Mouse (Mus musculus) testis, postnatal 10 days (tissue): ENCODE data around the gene Lrfn4.

Experiments used
- DNase-seq: peaks from one replicate; pipeline ENCODE4 v3.0.0; 2021; ENCODE audit warnings: low spot score

Gene Lrfn4

GRCm38 (mm10) chr19:4615151-4616093 is at the start of gene Lrfn4:
Lrfn4 (minus strand) TSS chr19:4615667.
- DNase-seq = peak; percentile 86

DNA sequence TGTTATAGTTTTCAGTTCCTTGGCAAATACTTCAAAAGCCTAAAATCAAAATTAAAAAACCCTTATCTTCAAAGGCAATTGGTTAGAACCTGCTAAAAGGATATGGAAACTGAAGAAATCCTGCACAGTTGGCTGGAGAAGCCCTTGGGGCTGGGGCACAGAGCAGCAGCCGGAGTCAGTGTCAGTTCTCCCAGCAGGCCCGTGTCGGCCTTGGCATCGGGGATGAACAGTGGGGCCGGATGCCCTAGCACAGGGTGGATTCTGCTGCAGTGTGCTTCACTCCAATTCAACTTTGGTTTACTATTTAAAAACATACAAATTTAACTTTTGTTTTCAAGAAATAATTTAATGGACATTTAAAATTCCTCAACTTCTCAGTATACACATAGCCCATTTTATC is 42.7 kb upstream of the Lrfn4 start:
- DNase-seq = no peak

DNA sequence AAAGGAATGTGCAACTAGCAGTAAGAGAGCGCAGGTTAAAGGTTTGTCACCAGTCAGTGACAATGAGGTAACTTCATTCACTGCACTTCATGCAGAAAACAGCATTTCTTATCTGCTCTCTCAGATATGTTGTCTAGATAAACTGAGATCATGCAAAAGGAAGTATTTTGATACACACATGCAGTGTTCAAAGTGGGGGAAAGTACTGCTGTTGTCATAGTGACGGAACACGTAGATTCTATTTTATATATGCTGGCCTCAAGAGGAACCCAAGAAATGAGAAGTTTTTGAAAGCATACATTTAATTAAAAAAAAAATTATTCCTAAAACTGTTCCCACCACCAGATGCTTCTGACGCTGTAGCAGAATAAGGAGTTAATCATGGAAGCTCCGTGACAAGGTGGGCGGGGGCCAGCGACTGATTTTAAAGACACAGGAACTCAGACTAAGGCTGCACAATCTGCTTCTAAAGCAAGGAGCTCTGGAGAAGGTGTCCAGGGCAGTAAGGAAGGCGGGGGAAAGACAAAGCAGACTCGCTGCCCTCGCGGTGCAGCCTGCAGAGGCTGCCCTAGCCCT is 31.5 kb upstream of the Lrfn4 start:
- no peak for DNase-seq

DNA sequence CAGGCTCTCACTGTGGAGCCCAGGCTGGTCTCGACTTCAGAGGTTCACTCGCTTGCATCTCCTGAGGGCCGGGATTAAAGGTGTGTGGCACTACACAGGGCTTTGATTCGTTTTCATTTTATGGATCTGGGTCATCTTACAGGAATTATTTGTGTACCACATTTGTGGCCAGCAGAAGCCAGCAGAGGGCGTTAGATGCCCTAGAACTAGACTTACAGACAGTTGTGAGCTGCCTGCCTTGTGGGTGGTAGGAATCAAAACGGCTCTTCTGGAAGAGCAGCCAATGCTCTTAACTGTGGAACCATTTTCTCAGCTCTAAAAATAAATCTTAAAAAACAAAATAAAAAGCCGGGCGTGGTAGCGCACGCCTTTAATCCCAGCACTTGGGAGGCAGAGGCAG is 28.8 kb upstream of the Lrfn4 start:
- DNase-seq = peak; percentile 50

DNA sequence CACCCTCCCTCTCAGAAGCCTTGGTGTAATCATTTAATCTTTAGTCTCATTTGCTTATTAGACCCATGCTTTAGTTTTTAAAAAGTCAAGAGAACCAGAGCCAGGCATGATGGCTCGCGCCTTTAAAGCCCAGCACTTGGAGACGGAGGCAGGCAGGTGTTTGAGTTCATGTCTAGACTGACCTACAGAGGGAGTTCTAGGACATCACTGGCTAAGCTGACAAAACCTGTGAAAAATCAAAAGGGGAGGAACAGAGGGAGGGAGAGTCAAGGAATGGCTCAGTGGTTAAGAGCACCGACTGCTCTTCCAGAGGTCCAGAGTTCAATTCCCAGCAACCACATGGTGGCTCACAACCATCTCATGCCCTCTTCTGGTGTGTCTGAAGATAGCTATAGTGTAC is 20.5 kb upstream of the Lrfn4 start:
- DNase-seq = no peak

DNA sequence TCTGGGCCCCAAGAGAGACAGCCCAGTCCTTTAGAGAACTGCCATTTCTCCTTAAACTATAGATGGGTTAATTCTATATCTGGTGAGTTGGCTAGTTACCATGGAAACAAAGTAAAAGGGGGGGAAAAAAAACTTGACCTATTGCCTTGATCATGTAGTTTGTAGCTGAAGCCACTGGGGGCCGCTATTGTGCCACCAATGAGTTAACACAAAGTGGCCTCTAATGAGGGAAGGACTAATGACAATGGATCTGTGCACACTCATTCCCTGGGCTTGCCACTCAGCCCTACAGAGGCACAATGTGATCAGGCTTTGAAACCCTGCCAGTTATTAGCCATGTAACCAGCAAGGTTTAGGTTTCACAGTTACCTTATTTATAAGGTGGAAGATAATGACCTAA is 13.4 kb upstream of the Lrfn4 start:
- peak; percentile 82 for DNase-seq

GRCm38 (mm10) chr19:4625829-4626535 is 10.5 kb upstream of the Lrfn4 start:
- peak; percentile 71 for DNase-seq

DNA sequence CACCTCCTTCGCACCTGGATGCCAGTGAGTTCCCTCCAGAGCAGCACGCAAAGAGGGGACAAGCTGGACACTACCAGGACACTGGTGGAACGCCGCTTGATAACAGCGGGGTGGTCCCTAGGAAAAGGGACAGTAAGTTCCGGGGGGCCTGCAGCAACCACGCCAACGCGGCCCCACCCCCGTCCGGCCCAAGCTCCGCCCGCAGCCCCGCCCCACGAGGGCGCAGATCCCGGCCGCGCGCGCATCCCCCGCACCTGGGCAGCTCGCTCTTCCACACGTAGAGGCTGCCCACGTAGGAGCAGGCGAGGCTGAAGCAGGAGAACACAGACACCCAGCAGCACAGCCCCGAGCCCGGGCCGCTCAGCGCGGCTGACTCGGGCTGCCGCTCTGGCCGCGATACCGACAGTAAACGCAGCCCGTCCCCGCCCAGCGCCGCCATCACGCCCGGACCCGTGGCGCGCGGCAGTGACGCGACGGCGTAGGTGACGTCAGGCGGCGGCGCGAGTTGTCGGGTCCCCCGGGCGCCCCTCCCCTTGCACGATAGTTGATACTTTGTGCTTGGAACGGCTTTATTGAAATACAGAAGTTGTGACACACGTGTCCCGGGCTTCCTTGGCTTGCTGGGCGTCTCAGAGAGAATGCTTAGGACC is 9.8 kb upstream of the Lrfn4 start, which contains the start of gene Rce1:
TSS of gene Rce1 (minus strand) at position 463 of the 650 bp plus-strand sequence.
- peak; percentile 96 for DNase-seq

GRCm38 (mm10) chr19:4624406-4625178 is 9.1 kb upstream of the Lrfn4 start:
- no peak for DNase-seq

- peak; percentile 40 for DNase-seq
Observed at GRCm38 (mm10) chr19:4624006-4624405, 8.5 kb upstream of the Lrfn4 start.

DNA sequence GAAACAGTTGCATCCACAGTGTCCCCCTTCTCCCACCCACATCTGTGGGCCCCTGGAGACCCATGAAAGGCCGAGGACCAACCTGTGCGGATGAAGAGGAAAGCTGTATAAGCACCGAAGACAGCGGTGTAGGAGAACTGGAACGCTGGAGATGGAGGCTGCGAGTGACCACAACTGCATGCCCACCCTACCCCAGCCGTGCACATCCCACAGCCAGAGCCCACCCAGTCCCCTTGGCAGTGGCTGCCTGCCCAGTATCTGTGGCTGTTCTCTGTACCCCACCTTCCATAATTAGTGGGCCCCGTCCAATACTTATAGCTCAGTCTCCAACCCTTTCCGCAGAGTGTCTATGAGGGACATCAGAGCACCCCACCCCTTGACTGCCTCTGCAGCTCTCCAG is 8.0 kb upstream of the Lrfn4 start:
- DNase-seq = peak; percentile 40

GRCm38 (mm10) chr19:4622780-4623179 is 7.3 kb upstream of the Lrfn4 start:
- peak; percentile 34 for DNase-seq

DNA sequence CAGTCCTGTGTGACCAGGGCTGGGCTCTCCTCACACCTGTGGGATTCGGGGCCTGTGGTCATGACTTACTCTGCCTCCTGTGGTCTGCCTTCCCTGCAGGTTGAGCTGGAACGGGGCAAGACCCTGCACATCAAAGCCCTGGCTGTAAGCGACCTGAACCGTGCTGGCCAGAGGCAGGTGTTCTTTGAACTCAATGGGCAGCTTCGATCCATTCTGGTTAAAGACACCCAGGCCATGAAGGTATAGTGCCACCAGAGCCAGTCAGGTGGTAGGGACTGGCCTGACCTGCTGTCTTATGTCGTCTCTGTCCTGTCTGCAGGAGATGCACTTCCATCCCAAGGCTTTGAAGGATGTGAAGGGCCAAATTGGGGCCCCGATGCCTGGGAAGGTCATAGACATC is 5.3 kb upstream of the Lrfn4 start:
- DNase-seq = peak; percentile 43

DNA sequence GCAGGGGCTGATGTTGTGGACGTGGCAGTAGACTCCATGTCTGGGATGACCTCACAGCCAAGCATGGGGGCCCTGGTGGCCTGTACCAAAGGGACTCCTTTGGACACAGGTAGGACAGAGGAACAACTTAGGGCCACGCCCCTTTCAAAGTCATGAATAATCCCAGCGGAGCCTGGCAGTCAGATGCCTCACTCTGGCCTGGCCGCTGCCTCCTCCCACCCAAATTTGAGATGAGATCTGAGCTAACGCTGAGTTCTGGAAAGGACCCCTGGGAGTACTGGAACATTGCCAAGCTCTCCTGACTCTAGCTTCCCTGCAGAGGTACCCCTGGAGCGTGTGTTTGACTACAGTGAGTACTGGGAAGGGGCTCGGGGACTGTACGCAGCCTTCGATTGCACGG is 4.0 kb upstream of the Lrfn4 start:
- no peak for DNase-seq

DNA sequence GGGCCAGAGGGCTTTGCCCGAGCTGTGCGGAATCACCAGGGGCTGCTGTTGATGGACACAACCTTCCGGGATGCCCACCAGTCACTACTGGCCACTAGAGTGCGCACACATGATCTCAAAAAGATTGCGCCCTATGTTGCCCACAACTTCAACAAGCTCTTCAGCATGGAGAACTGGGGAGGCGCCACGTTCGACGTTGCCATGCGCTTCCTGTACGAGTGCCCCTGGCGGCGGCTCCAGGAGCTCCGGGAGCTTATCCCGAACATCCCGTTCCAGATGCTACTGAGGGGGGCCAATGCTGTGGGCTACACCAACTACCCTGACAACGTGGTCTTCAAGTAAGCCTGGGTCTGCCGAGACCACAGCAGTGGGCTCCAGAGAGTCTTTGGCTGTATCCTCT is 2.7 kb upstream of the Lrfn4 start:
- DNase-seq = peak; percentile 65

DNA sequence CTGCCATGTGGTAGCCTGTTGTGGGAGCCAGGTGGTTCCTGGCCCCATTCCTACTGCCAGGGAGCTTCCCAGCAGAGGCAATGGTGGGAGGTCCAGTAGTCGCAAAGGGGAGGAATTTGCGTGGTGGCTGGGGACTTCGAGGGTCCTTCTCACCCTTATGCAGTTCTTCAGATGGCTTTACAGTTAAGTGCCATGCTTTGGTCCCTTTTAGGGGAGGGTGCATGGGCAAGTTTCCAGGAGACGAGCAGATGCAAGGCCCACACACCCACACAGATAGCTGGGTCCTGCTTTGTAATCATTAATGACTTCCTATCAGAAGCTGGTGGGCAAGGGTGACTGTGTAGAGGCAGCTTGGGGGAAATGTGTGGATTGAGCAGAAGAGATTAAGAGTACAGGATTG is 1.1 kb upstream of the Lrfn4 start:
- DNase-seq = peak; percentile 48

- peak; percentile 61 for DNase-seq
Observed at GRCm38 (mm10) chr19:4614305-4615150, 939 bp downstream of the Lrfn4 start.

DNA sequence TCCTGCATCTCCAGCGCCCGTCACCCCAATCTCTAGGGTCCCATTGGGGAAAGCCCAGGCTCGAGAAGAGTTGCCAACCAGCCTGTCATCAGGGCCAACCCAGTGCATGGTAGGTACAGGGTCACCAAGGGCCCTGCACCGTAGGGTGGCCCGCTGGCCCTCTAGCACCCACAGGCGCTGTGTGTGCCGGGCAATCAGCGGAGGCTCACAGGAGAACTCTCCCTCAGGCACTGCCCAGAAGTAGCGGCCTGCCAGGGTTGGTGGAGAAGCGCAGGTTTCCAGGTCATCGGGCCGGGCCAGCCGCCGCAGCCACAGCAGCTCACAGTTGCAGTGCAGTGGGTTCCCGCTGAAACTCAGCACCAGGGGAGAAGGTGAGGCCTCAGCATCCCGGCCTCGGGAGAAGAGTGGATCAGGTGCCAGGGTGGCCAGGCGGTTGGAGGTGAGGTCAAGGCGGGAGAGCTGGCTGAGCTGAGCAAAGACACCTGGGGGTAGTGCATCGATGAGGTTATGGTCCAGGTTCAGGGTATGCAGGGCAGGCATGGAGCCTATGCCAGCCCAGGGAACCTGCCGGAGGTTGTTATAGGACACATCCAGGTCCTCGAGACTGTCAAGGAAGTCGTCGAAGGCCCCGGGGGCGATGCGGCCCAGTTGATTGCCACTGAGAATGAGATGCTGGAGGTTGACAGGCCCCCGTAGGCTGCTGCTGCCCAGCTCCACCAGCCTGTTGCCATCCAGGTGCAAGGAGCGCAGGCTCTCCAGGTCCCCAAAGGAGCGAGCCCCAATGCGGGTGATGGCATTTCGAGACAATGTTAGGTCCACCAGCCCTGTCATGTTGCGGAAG is 1.8 kb downstream of the Lrfn4 start:
- peak; percentile 49 for DNase-seq

DNA sequence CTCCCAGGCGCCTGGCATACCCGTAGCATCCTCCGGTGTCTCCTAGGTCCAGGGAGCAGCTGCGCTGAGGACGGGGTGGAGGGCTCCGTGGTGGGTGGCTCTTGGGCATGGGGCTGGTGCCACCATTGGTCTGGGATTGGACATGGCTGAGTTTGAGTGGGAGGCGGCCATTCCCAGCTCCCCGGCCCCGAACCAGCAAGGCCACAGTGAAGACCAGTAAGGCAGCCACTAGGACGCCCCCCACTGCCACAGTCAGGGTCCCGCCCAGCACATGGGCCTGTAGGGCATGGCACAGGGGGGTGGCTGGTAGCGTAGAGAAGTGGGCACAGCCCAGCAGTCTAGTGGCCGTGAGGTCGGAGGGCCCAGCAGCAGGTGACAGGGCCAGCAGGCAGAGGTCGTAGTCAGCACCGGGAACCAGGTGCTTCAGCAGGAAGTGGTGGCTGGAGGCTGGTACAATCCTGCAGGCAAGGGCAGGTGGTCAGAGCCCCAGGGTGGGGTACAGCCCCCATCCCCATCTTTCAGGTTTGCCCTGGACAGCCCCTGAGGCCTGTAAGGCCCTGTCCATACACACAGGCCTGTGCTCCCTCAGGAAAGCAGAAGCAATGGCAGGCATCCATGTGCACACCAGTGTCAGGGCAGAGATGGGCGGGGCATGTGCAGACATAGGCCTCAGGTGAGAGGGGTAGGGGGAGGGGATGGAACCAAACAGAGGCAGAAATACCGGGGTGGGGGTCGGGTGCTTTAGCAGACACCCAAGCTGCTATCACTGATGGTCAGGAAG is 3.1 kb downstream of the Lrfn4 start:
- DNase-seq = peak; percentile 47
